Mouse (Mus musculus): ENCODE measurements at regions not wholly inside any gene's neighbourhood (a gene's known extent, or its start where the extent isn't known, plus 50 kb on each side); places are given as distances from the start of the nearest gene placed in this dataset.

GRCm38 (mm10) chr9:49946857-49947256 is 148.1 kb upstream of the Ncam1 start:
- no peak for DNase-seq

- peak; percentile 22 for DNase-seq
Measured at GRCm38 (mm10) chr9:49935555-49936376, 137.0 kb upstream of the Ncam1 start.

- no peak for DNase-seq
Measured at GRCm38 (mm10) chr9:49928041-49928656, 129.4 kb upstream of the Ncam1 start.

GRCm38 (mm10) chr9:49927281-49927680 is 128.6 kb upstream of the Ncam1 start:
- DNase-seq: no peak

- no peak for DNase-seq
Measured at GRCm38 (mm10) chr9:49925796-49926195, 127.1 kb upstream of the Ncam1 start.

GRCm38 (mm10) chr9:49923981-49924501 is 125.3 kb upstream of the Ncam1 start:
- peak; percentile 80 for DNase-seq

- DNase-seq: peak; percentile 14
Measured at GRCm38 (mm10) chr9:49922770-49923169, 124.0 kb upstream of the Ncam1 start.

GRCm38 (mm10) chr9:49922162-49922561 is 123.4 kb upstream of the Ncam1 start:
- peak; percentile 72 for DNase-seq

GRCm38 (mm10) chr9:49921306-49921705 is 122.6 kb upstream of the Ncam1 start:
- DNase-seq: no peak

GRCm38 (mm10) chr9:49915046-49915719 is 116.5 kb upstream of the Ncam1 start:
- no peak for DNase-seq

GRCm38 (mm10) chr9:49913677-49914076 is 115.0 kb upstream of the Ncam1 start:
- DNase-seq: no peak

GRCm38 (mm10) chr9:49912306-49912705 is 113.6 kb upstream of the Ncam1 start:
- no peak for DNase-seq

- no peak for DNase-seq
Measured at GRCm38 (mm10) chr9:49906306-49906705, 107.6 kb upstream of the Ncam1 start.

- DNase-seq: no peak
Measured at GRCm38 (mm10) chr9:49905703-49906102, 107.0 kb upstream of the Ncam1 start.

- no peak for DNase-seq
Measured at GRCm38 (mm10) chr9:49898947-49899346, 100.2 kb upstream of the Ncam1 start.

- DNase-seq: no peak
Measured at GRCm38 (mm10) chr9:49884516-49885343, 86.0 kb upstream of the Ncam1 start.

GRCm38 (mm10) chr9:49879361-49880128 is 80.8 kb upstream of the Ncam1 start:
- DNase-seq: no peak

GRCm38 (mm10) chr9:49874881-49875280 is 76.2 kb upstream of the Ncam1 start:
- DNase-seq: no peak

GRCm38 (mm10) chr9:49873550-49873949 is 74.8 kb upstream of the Ncam1 start:
- peak; percentile 43 for DNase-seq

- no peak for DNase-seq
Measured at GRCm38 (mm10) chr9:49851522-49851921, 52.8 kb upstream of the Ncam1 start.

- DNase-seq: no peak
Measured at GRCm38 (mm10) chr9:49849442-49849841, 50.7 kb upstream of the Ncam1 start.

- DNase-seq: no peak
Measured at GRCm38 (mm10) chr9:49848943-49849342, 50.2 kb upstream of the Ncam1 start.

All from kidney, postnatal 10 days (tissue).